Comparison of ENCODE assay signal across 25 mouse cellular contexts in genomic region chr19:5543362-5543761, GRCm38 (mm10). TPM values are rescaled to one million over a fixed set of nuclear protein-coding genes. Genes with fewer than 3 reads are reported as not detected.
"Had no signal": no experiment of that assay in that cellular context is flagged by ENCODE, and none has a peak within 500 bp of the region (broad histone marks: within the 10 kb centered on the region; RNA-seq: fewer than 3 reads in every experiment).

No protein-coding gene starts in this region.

- DNase-seq: gastrocnemius, adult 2 months; gastrocnemius, postnatal 10 days; gastrocnemius, postnatal 25 days; heart, adult 11 months; heart, adult 2 months; heart, postnatal 14 days; heart, postnatal 36 days; kidney, adult 11 months; kidney, adult 2 months; kidney, adult 9 months; kidney, postnatal 14 days; kidney, postnatal 36 days; layer of hippocampus, adult 9-11 months; layer of hippocampus, postnatal 36 days; left cerebral cortex, postnatal 4 days had no signal

RNA-seq across cellular contexts. Expression of gene Ovol1, which starts 17.1 kb away (rescaled TPM):
- total RNA-seq: gastrocnemius, adult 2 months; gastrocnemius, postnatal 10 days; gastrocnemius, postnatal 25 days; heart, adult 2 months; heart, postnatal 14 days; heart, postnatal 36 days; hematopoietic stem cell, adult 5-6 weeks; hindbrain, postnatal 0 days; layer of hippocampus, adult 18-20 months; layer of hippocampus, adult 8-10 months; layer of hippocampus, postnatal 14 days; layer of hippocampus, postnatal 36 days; left cerebral cortex, adult 18-20 months; left cerebral cortex, adult 8-10 months; left cerebral cortex, postnatal 10 days; left cerebral cortex, postnatal 25 days; left cerebral cortex, postnatal 4 days; liver, adult 2 months had no signal
